Mouse (Mus musculus): ENCODE measurements around the gene Ints13. TPM values are rescaled to one million over a fixed set of nuclear protein-coding genes. Genes with fewer than 3 reads are reported as not detected.

Ints13 gene
- polyA plus RNA-seq, 1 experiment from 2014 or later = 90.1 TPM

GRCm38 (mm10) chr6:146537111-146537510, 40.5 kb downstream of the Ints13 start:
- Histone ChIP-seq H3K4me3 (no peak overlapping the region), H3K9ac (replicated peaks) (no peak overlapping the region), H3K36me3 (no peaks in the 10 kb centered on the region), H3K9me3 (no peaks in the 10 kb centered on the region), H3K27ac (replicated peaks) (no peak overlapping the region), H3K4me2 (replicated peaks) (no peak overlapping the region), H3K27me3 (no peaks in the 10 kb centered on the region), H3K4me1 (no peaks in the 10 kb centered on the region)
- no peak for ATAC-seq (ENCODE audit: low FRiP score, low read depth)
- WGBS = 91% methylated on average over 4 of the region's 4 CpGs

- H3K36me3 ChIP-seq = no peaks in the 10 kb centered on the region
- 93% methylated on average over 5 of the region's 5 CpGs for WGBS
- H3K9me3 ChIP-seq = no peaks in the 10 kb centered on the region
Observed at GRCm38 (mm10) chr6:146535501-146535900, 42.1 kb downstream of the Ints13 start.

GRCm38 (mm10) chr6:146533146-146533545, 44.5 kb downstream of the Ints13 start:
- no peaks in the 10 kb centered on the region for H3K4me1 ChIP-seq
- 96% methylated on average over 4 of the region's 4 CpGs for WGBS
- no peaks in the 10 kb centered on the region for H3K9me3 ChIP-seq
- H3K9ac ChIP-seq (replicated peaks) = no peak overlapping the region
- H3K27ac ChIP-seq (replicated peaks) = no peak overlapping the region
- no peak for ATAC-seq (ENCODE audit: low FRiP score, low read depth)
- no peak overlapping the region for H3K4me2 ChIP-seq (replicated peaks)
- H3K27me3 ChIP-seq = no peaks in the 10 kb centered on the region
- H3K4me3 ChIP-seq = no peak overlapping the region
- no peaks in the 10 kb centered on the region for H3K36me3 ChIP-seq

More at GRCm38 (mm10) chr6:146535501-146535900, 42.1 kb downstream of the Ints13 start:
- Histone ChIP-seq H3K27me3 (no peaks in the 10 kb centered on the region), H3K9ac (replicated peaks) (no peak overlapping the region), H3K4me3 (no peak overlapping the region), H3K4me2 (replicated peaks) (no peak overlapping the region), H3K27ac (replicated peaks) (no peak overlapping the region), H3K4me1 (no peaks in the 10 kb centered on the region)
- no peak for ATAC-seq (ENCODE audit: low FRiP score, low read depth)

- no peaks in the 10 kb centered on the region for H3K27me3 ChIP-seq
- WGBS = 80% methylated on average over 5 of the region's 5 CpGs
- no peak overlapping the region for H3K4me3 ChIP-seq
- H3K4me1 ChIP-seq = no peaks in the 10 kb centered on the region
- H3K9ac ChIP-seq (replicated peaks) = no peak overlapping the region
- no peaks in the 10 kb centered on the region for H3K36me3 ChIP-seq
- H3K9me3 ChIP-seq = no peaks in the 10 kb centered on the region
- H3K27ac ChIP-seq (replicated peaks) = no peak overlapping the region
- no peak for ATAC-seq (ENCODE audit: low FRiP score, low read depth)
- H3K4me2 ChIP-seq (replicated peaks) = no peak overlapping the region
Observed at GRCm38 (mm10) chr6:146530769-146531168, 46.9 kb downstream of the Ints13 start.

DNA sequence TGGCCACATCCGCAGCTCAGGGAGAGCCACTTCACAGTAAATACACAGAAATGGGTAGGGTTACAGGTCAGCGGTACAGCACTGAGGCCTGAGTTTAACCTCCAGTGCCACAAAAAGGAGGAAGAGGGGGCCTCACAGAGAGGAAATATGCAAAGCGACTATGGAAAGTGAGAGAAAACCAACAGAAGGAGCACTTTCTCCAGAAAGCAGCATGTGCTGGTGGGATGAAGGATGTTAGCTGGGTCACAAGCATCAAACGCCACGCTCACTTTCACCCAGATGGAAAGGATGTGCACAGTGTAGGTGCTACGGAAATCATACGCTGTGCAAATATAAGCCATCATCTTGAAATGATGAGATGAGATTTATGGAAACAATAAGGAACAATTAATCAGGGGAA, 47.3 kb downstream of the Ints13 start:
- Histone ChIP-seq H3K4me1 (no peaks in the 10 kb centered on the region), H3K4me3 (no peak overlapping the region), H3K27me3 (no peaks in the 10 kb centered on the region), H3K36me3 (no peaks in the 10 kb centered on the region), H3K4me2 (replicated peaks) (no peak overlapping the region), H3K9me3 (no peaks in the 10 kb centered on the region), H3K9ac (replicated peaks) (no peak overlapping the region), H3K27ac (replicated peaks) (no peak overlapping the region)
- WGBS = 83% methylated on average over 7 of the region's 7 CpGs
- ATAC-seq (ENCODE audit: low FRiP score, low read depth) = no peak

GRCm38 (mm10) chr6:146527537-146527936, 50.1 kb downstream of the Ints13 start:
- 94% methylated on average over 2 of the region's 2 CpGs for WGBS
- ATAC-seq (ENCODE audit: low FRiP score, low read depth) = no peak
- H3K27ac ChIP-seq (replicated peaks) = no peak overlapping the region

DNA sequence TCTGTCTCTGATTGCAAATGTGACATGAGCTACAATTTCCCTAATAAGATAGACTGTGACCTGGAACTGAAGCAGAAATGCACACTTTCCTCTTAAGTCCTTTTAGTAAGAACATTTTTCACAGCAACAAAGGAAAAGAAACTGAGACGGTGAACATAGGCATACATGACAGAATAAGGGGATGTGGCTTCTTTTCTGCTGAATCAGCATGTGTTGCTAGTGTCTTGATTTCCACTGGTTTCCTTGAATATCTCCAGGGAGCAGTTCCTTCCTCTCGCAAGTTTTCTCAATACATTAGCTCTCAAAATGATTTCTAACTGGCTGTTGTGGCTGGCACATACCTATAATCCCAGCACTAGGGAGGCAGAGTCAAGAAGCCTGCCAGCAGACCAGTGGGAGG, 52.1 kb downstream of the Ints13 start:
- no peak for ATAC-seq (ENCODE audit: low FRiP score, low read depth)
- Histone ChIP-seq H3K36me3 (no peaks in the 10 kb centered on the region), H3K9me3 (no peaks in the 10 kb centered on the region), H3K9ac (replicated peaks) (no peak overlapping the region), H3K4me1 (no peaks in the 10 kb centered on the region), H3K27ac (replicated peaks) (no peak overlapping the region), H3K27me3 (no peaks in the 10 kb centered on the region), H3K4me2 (replicated peaks) (no peak overlapping the region), H3K4me3 (no peak overlapping the region)
- WGBS = 88% methylated on average over 2 of the region's 2 CpGs

More at GRCm38 (mm10) chr6:146527537-146527936, 50.1 kb downstream of the Ints13 start:
- no peak overlapping the region for H3K9ac ChIP-seq (replicated peaks)
- H3K4me2 ChIP-seq (replicated peaks) = no peak overlapping the region
- H3K9me3 ChIP-seq = no peaks in the 10 kb centered on the region
- H3K36me3 ChIP-seq = no peaks in the 10 kb centered on the region
- H3K4me1 ChIP-seq = no peaks in the 10 kb centered on the region
- H3K27me3 ChIP-seq = no peaks in the 10 kb centered on the region
- no peak overlapping the region for H3K4me3 ChIP-seq

- Histone ChIP-seq H3K9me3 (no peaks in the 10 kb centered on the region), H3K27me3 (no peaks in the 10 kb centered on the region), H3K9ac (replicated peaks) (no peak overlapping the region), H3K4me2 (replicated peaks) (no peak overlapping the region), H3K27ac (replicated peaks) (no peak overlapping the region), H3K4me1 (no peaks in the 10 kb centered on the region), H3K4me3 (no peak overlapping the region), H3K36me3 (no peaks in the 10 kb centered on the region)
- ATAC-seq (ENCODE audit: low FRiP score, low read depth) = no peak
- 83% methylated on average over 5 of the region's 5 CpGs for WGBS
Observed at GRCm38 (mm10) chr6:146521456-146522245, 56.0 kb downstream of the Ints13 start.

- H3K9ac ChIP-seq (replicated peaks) = no peak overlapping the region
- no peaks in the 10 kb centered on the region for H3K27me3 ChIP-seq
- WGBS = 71% methylated on average over 2 of the region's 2 CpGs
- H3K4me1 ChIP-seq = no peaks in the 10 kb centered on the region
- no peaks in the 10 kb centered on the region for H3K9me3 ChIP-seq
- ATAC-seq (ENCODE audit: low FRiP score, low read depth) = no peak
- no peak overlapping the region for H3K27ac ChIP-seq (replicated peaks)
- no peak overlapping the region for H3K4me3 ChIP-seq
- H3K36me3 ChIP-seq = no peaks in the 10 kb centered on the region
- H3K4me2 ChIP-seq (replicated peaks) = no peak overlapping the region
Observed at GRCm38 (mm10) chr6:146519019-146519418, 58.6 kb downstream of the Ints13 start.

DNA sequence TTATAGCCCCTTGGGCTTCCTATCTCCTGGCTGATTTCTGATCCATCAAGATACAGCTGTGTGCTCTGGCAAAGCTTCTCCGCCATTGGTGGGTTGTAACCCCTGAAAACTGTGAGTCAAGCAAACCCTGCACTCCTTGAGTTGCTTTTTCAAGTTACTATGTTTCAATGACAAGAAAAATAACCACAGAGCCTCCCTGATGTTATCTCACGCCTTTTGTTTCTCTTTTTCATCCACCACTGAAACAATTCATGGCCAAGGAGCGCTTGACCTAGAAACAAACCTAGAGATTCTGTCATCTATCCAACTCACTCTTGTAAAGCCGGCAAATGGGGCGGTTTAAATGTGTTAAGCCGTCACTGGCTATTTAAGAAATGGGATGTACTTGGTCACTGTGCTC, 61.7 kb downstream of the Ints13 start:
- Histone ChIP-seq H3K9me3 (no peaks in the 10 kb centered on the region), H3K4me2 (replicated peaks) (no peak overlapping the region), H3K36me3 (no peaks in the 10 kb centered on the region), H3K27ac (replicated peaks) (no peak overlapping the region), H3K4me3 (no peak overlapping the region), H3K27me3 (no peaks in the 10 kb centered on the region), H3K9ac (replicated peaks) (no peak overlapping the region), H3K4me1 (no peaks in the 10 kb centered on the region)
- ATAC-seq (ENCODE audit: low FRiP score, low read depth) = no peak
- WGBS = 85% methylated on average over 6 of the region's 6 CpGs

DNA sequence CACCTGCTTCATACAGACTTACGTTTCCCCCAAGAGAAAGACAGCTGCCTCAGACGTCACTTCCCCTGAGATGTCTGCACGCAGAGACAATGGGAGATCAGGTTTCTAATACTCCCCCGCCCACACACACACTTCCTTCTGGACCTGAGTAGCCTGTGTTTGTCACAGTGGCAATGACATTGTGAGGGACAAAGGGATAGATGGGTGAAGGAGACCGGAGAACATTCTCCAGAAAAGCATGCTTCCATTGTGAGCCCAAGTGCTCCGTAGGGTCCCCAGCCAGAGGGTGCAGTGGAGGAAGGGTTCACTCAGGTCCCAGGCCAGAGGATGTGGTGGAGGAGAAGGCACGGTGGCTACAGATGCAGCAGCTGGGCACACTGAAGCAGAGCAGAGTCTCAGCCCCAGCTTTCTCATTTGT, 63.1 kb downstream of the Ints13 start:
- no peaks in the 10 kb centered on the region for H3K9me3 ChIP-seq
- 53% methylated on average over 7 of the region's 7 CpGs for WGBS
- H3K4me1 ChIP-seq = no peaks in the 10 kb centered on the region
- no peaks in the 10 kb centered on the region for H3K36me3 ChIP-seq
- no peak overlapping the region for H3K9ac ChIP-seq (replicated peaks)
- H3K4me3 ChIP-seq = no peak overlapping the region
- H3K27ac ChIP-seq (replicated peaks) = no peak overlapping the region
- H3K4me2 ChIP-seq (replicated peaks) = no peak overlapping the region
- no peak for ATAC-seq (ENCODE audit: low FRiP score, low read depth)
- H3K27me3 ChIP-seq = no peaks in the 10 kb centered on the region

- Histone ChIP-seq H3K9me3 (no peaks in the 10 kb centered on the region), H3K4me2 (replicated peaks) (no peak overlapping the region)
- WGBS = 72% methylated on average over 5 of the region's 5 CpGs
Observed at GRCm38 (mm10) chr6:146513899-146514298, 63.7 kb downstream of the Ints13 start.

GRCm38 (mm10) chr6:146513384-146513783, 64.3 kb downstream of the Ints13 start:
- H3K27ac ChIP-seq (replicated peaks) = no peak overlapping the region
- no peak overlapping the region for H3K4me2 ChIP-seq (replicated peaks)
- no peaks in the 10 kb centered on the region for H3K4me1 ChIP-seq
- no peak overlapping the region for H3K9ac ChIP-seq (replicated peaks)
- 92% methylated on average over 8 of the region's 8 CpGs for WGBS
- H3K9me3 ChIP-seq = no peaks in the 10 kb centered on the region
- H3K36me3 ChIP-seq = no peaks in the 10 kb centered on the region
- H3K27me3 ChIP-seq = no peaks in the 10 kb centered on the region
- no peak overlapping the region for H3K4me3 ChIP-seq
- ATAC-seq (ENCODE audit: low FRiP score, low read depth) = no peak

More at GRCm38 (mm10) chr6:146513899-146514298, 63.7 kb downstream of the Ints13 start:
- no peak overlapping the region for H3K27ac ChIP-seq (replicated peaks)
- H3K36me3 ChIP-seq = no peaks in the 10 kb centered on the region
- no peak for ATAC-seq (ENCODE audit: low FRiP score, low read depth)
- H3K4me3 ChIP-seq = no peak overlapping the region
- no peak overlapping the region for H3K9ac ChIP-seq (replicated peaks)
- no peaks in the 10 kb centered on the region for H3K27me3 ChIP-seq
- no peaks in the 10 kb centered on the region for H3K4me1 ChIP-seq

Measured in midbrain, embryonic 12.5 days (tissue).